Mouse (Mus musculus): ENCODE results near the gene Abi3.

- TF ChIP-seq CTCF (IDR thresholded peaks at IDR 0.05; ENCODE audit: low read depth, low read length) (no peak), POLR2A (IDR thresholded peaks at IDR 0.05; ENCODE audit: borderline replicate concordance, low read depth, low read length) (no peak)
Observed at GRCm38 (mm10) chr11:95828181-95828964, 13.9 kb downstream of the Abi3 start.
